Mouse (Mus musculus) myocyte (in vitro differentiated cells): ENCODE measurements around the gene Rph3a. TPM values are rescaled to one million over a fixed set of nuclear protein-coding genes. Genes with fewer than 3 reads are reported as not detected.

ENCODE experiments used
- H3K27me3 ChIP-seq: one replicate; pipeline ENCODE4 v1.6.1; 2011; ENCODE audit not compliant: control insufficient read depth, insufficient read depth, insufficient read length
- H3K36me3 ChIP-seq: one replicate; pipeline ENCODE4 v1.6.1; 2011; ENCODE audit not compliant: control insufficient read depth, insufficient read depth
- H3K4me2 ChIP-seq: one replicate; pipeline ENCODE4 v1.6.1; 2011; ENCODE audit warnings: low read depth, control low read depth
- H3K4me3 ChIP-seq: one replicate; pipeline ENCODE4 v1.5.1; 2011; ENCODE audit warnings: mild to moderate bottlenecking, control low read depth, moderate library complexity
- H3K79me2 ChIP-seq: one replicate; pipeline ENCODE4 v1.6.1; 2011; ENCODE audit not compliant: control insufficient read depth, insufficient read depth
- H3ac ChIP-seq: one replicate; pipeline ENCODE4 v1.6.1; 2011; ENCODE audit not compliant: control insufficient read depth, insufficient read length
- CEBPB ChIP-seq: IDR thresholded peaks from 2 replicates; pipeline ENCODE4 v1.6.1; 2011; ENCODE audit warnings: mild to moderate bottlenecking, moderate library complexity; ENCODE audit not compliant: poor library complexity, insufficient read depth, severe bottlenecking
- E2F4 ChIP-seq: IDR thresholded peaks from one replicate; pipeline ENCODE4 v1.6.1; 2011; ENCODE audit warnings: mild to moderate bottlenecking, control low read depth, moderate library complexity; ENCODE audit not compliant: insufficient read depth
- MAX ChIP-seq: IDR thresholded peaks from one replicate; pipeline ENCODE4 v1.6.1; 2011; ENCODE audit warnings: low read depth, mild to moderate bottlenecking, control low read depth
- MYOD1 ChIP-seq, 3 experiments: IDR thresholded peaks; one replicate each; pipeline ENCODE4 v1.6.1; 2011; ENCODE audit warnings: control low read depth in 2 of 3, low read depth in 2 of 3, mild to moderate bottlenecking in 2 of 3, moderate library complexity in 1 of 3; ENCODE audit not compliant: insufficient read length in 2 of 3, control insufficient read depth in 1 of 3
- MYOG ChIP-seq, 3 experiments: IDR thresholded peaks; one replicate each; pipeline ENCODE4 v1.6.1; 2011; ENCODE audit warnings: control low read depth in 2 of 3, low read depth in 2 of 3, mild to moderate bottlenecking in 2 of 3; ENCODE audit not compliant: insufficient read length in 2 of 3, control insufficient read depth in 1 of 3, insufficient read depth in 1 of 3
- POLR2A ChIP-seq: IDR thresholded peaks from one replicate; pipeline ENCODE4 v1.6.1; 2011; ENCODE audit warnings: low read depth, mild to moderate bottlenecking, control low read depth, moderate library complexity; ENCODE audit not compliant: insufficient read length
- POLR2AphosphoS2 ChIP-seq: IDR thresholded peaks from one replicate; pipeline ENCODE4 v1.6.1; 2011; ENCODE audit warnings: low read depth, control low read depth; ENCODE audit not compliant: insufficient read length
- REST ChIP-seq: IDR thresholded peaks from one replicate; pipeline ENCODE4 v1.6.1; 2011; ENCODE audit warnings: mild to moderate bottlenecking, control low read depth, moderate library complexity; ENCODE audit not compliant: insufficient read depth, insufficient read length
- SRF ChIP-seq: IDR thresholded peaks from one replicate; pipeline ENCODE4 v1.6.1; 2011; ENCODE audit warnings: low read depth; ENCODE audit not compliant: control insufficient read depth, insufficient read length
- TCF12 ChIP-seq: IDR thresholded peaks from one replicate; pipeline ENCODE4 v1.6.1; 2011; ENCODE audit warnings: mild to moderate bottlenecking, control low read depth; ENCODE audit not compliant: poor library complexity, insufficient read depth, severe bottlenecking
- TCF3 ChIP-seq: IDR thresholded peaks from one replicate; pipeline ENCODE4 v1.6.1; 2011; ENCODE audit warnings: low read depth, control low read depth; ENCODE audit not compliant: insufficient read length
- USF1 ChIP-seq: IDR thresholded peaks from one replicate; pipeline ENCODE4 v1.6.1; 2011; ENCODE audit warnings: low read depth, mild to moderate bottlenecking, control low read depth, moderate library complexity
- polyA plus RNA-seq: library from polyadenylated mRNA; unstranded; fragments of >200 nt; fragmentation: generic; extraction: Trizol; gene quantifications from one replicate; pipeline ENCODE4 v1.2.1, GENCODE M21; 2012; ENCODE audit warnings: missing spikeins

Rph3a gene
- polyA plus RNA-seq, 1 experiment: 0.05 TPM

- TF ChIP-seq REST: no peak
- H3K36me3 ChIP-seq: no peaks in the 10 kb centered on the region
- no peak overlapping the region for H3K4me3 ChIP-seq
- H3K79me2 ChIP-seq: no peaks in the 10 kb centered on the region
- H3K27me3 ChIP-seq: peaks cover 5% of the 10 kb centered on the region
- H3ac ChIP-seq: no peak overlapping the region
- no peak overlapping the region for H3K4me2 ChIP-seq
Measured at GRCm38 (mm10) chr5:121030161-121030560, 20.3 kb upstream of the Rph3a start.

- H3K79me2 ChIP-seq: no peaks in the 10 kb centered on the region
- peaks cover 11% of the 10 kb centered on the region for H3K27me3 ChIP-seq
- no peak overlapping the region for H3K4me2 ChIP-seq
- H3K4me3 ChIP-seq: no peak overlapping the region
- TF ChIP-seq CEBPB: no peak
- TF ChIP-seq TCF3: no peak
- no peak for TF ChIP-seq MYOG (IDR thresholded peaks at IDR 0.05; ENCODE audit: control insufficient read depth in 1 of 3, insufficient read depth in 1 of 3, insufficient read length in 2 of 3, low read depth in 2 of 3)
- TF ChIP-seq POLR2AphosphoS2: no peak
- no peak for TF ChIP-seq SRF
- TF ChIP-seq REST: no peak
- no peak for TF ChIP-seq TCF12
- no peak for TF ChIP-seq USF1
- TF ChIP-seq MYOD1 (IDR thresholded peaks at IDR 0.05; ENCODE audit: control insufficient read depth in 1 of 3, insufficient read length in 2 of 3, low read depth in 2 of 3): no peak
- no peaks in the 10 kb centered on the region for H3K36me3 ChIP-seq
- no peak overlapping the region for H3ac ChIP-seq
Measured at GRCm38 (mm10) chr5:121019505-121019904, 9.6 kb upstream of the Rph3a start.

- Histone ChIP-seq H3K36me3 (no peaks in the 10 kb centered on the region), H3K4me2 (no peak overlapping the region), H3ac (no peak overlapping the region), H3K79me2 (no peaks in the 10 kb centered on the region), H3K27me3 (peaks cover 11% of the 10 kb centered on the region), H3K4me3 (no peak overlapping the region)
- TF ChIP-seq USF1: no peak
- no peak for TF ChIP-seq TCF12
- TF ChIP-seq TCF3: no peak
- no peak for TF ChIP-seq REST
- TF ChIP-seq CEBPB: no peak
- TF ChIP-seq E2F4: no peak
- no peak for TF ChIP-seq MAX
- no peak for TF ChIP-seq MYOD1 (IDR thresholded peaks at IDR 0.05; ENCODE audit: control insufficient read depth in 1 of 3, insufficient read length in 2 of 3, low read depth in 2 of 3)
- TF ChIP-seq SRF: no peak
- TF ChIP-seq MYOG (IDR thresholded peaks at IDR 0.05; ENCODE audit: control insufficient read depth in 1 of 3, insufficient read depth in 1 of 3, insufficient read length in 2 of 3, low read depth in 2 of 3): no peak
- no peak for TF ChIP-seq POLR2A
- no peak for TF ChIP-seq POLR2AphosphoS2
Measured at GRCm38 (mm10) chr5:121017699-121018098, 7.8 kb upstream of the Rph3a start.

GRCm38 (mm10) chr5:121016405-121016804, 6.5 kb upstream of the Rph3a start:
- Histone ChIP-seq H3K27me3 (peaks cover 11% of the 10 kb centered on the region), H3K79me2 (no peaks in the 10 kb centered on the region), H3K4me2 (no peak overlapping the region), H3ac (no peak overlapping the region), H3K4me3 (no peak overlapping the region), H3K36me3 (no peaks in the 10 kb centered on the region)
- TF ChIP-seq POLR2A: no peak
- TF ChIP-seq TCF12: no peak
- TF ChIP-seq E2F4: no peak
- TF ChIP-seq CEBPB: no peak
- TF ChIP-seq TCF3: no peak
- TF ChIP-seq SRF: no peak
- no peak for TF ChIP-seq USF1
- no peak for TF ChIP-seq MYOG (IDR thresholded peaks at IDR 0.05; ENCODE audit: control insufficient read depth in 1 of 3, insufficient read depth in 1 of 3, insufficient read length in 2 of 3, low read depth in 2 of 3)
- TF ChIP-seq MYOD1 (IDR thresholded peaks at IDR 0.05; ENCODE audit: control insufficient read depth in 1 of 3, insufficient read length in 2 of 3, low read depth in 2 of 3): no peak
- TF ChIP-seq MAX: no peak
- TF ChIP-seq REST: no peak
- no peak for TF ChIP-seq POLR2AphosphoS2

- H3K27me3 ChIP-seq: peaks cover 11% of the 10 kb centered on the region
Measured at GRCm38 (mm10) chr5:121014496-121014895, 4.6 kb upstream of the Rph3a start.

More at GRCm38 (mm10) chr5:121014496-121014895, 4.6 kb upstream of the Rph3a start:
- Histone ChIP-seq H3K36me3 (no peaks in the 10 kb centered on the region), H3K4me2 (no peak overlapping the region), H3ac (no peak overlapping the region), H3K4me3 (no peak overlapping the region), H3K79me2 (no peaks in the 10 kb centered on the region)
- TF ChIP-seq MYOD1 (IDR thresholded peaks at IDR 0.05; ENCODE audit: control insufficient read depth in 1 of 3, insufficient read length in 2 of 3, low read depth in 2 of 3) (no peak), CEBPB (no peak), MYOG (IDR thresholded peaks at IDR 0.05; ENCODE audit: control insufficient read depth in 1 of 3, insufficient read depth in 1 of 3, insufficient read length in 2 of 3, low read depth in 2 of 3) (no peak), POLR2A (no peak), MAX (no peak), SRF (no peak), TCF12 (no peak), POLR2AphosphoS2 (no peak), USF1 (no peak), TCF3 (no peak), E2F4 (no peak), REST (no peak)
